Mouse (Mus musculus): ENCODE data around the gene Cfap44. TPM values are rescaled to one million over a fixed set of nuclear protein-coding genes. Genes with fewer than 3 reads are reported as not detected.

Cfap44 gene
- total RNA-seq, 2 experiments from 2014 or later: 0.59 TPM; not detected in 1

DNA sequence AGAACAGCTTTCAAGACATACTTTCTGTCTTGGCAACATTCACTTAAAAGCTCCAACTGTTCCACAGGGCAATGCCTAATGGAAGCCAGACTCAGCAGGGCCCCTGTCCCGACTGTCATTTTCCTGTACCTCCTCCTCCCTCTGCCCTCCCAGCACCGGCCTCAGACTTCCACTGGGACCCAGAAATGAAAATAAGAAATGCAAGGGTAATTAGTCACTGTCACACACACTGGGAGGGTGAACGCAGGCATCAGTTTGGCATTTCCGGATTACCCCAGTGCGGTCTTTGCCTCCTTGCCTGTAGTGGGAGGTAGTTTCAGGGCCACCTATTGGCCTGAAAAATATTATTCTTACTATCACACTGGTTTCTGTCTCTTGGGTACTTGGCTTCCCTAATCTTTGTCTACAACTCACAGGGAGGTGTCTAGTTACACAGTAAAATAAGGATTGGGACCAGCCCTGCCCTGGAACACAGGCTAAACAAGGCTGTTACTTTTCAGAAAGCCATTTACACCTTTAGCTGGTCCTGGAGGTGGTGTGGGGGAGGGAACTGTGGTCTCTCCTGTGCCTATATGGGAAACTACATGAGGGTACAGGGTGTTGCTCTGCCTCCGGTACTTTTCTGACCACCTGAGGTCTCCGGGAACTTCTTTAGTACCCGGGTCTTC, 100.0 kb downstream of the Cfap44 start:
- peak in 1 of 2 experiments; percentile 12 for DNase-seq

DNA sequence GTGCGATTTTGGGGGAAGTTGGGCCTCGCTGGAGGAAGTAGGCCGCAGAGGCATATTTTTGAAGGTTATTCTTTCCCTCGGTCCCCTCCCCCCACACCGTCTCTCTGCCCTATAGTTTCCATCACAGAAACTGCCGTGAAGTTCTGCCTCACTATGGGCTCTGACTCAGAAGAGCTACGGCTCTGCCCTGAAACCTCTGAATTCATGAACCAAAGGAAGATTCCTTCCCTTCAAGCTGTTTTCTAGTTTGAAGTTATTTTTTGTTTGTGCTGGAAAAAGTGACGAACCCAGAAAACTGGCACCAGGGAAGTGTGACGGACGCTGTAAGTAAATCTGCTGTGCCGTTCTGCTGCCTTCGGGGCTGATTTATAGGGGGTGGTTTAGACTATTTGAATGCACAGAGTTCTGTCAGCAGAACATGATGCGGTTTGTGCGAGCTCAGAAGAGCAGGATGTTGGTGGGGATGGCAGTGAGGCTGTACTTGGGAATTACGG, 102.4 kb downstream of the Cfap44 start:
- no peak for DNase-seq

DNA sequence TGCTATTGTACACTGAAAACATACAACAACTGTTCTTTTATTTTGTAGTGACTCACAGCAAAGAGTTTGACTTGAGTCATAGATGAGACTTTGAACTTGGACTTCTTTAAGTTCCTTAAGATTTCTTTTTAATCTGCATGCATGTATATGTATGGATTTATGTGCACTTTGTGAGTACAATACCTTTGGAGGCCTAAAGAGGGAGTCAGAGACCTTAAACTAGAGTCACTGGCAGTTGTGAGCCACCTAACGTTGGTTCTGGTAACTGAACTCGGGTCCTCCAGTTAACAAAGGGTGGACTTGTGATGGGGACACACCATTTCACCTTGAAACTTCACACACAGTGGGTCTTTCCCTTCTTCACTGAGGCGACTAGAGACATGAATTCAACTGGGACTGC, 103.9 kb downstream of the Cfap44 start:
- DNase-seq: no peak

DNA sequence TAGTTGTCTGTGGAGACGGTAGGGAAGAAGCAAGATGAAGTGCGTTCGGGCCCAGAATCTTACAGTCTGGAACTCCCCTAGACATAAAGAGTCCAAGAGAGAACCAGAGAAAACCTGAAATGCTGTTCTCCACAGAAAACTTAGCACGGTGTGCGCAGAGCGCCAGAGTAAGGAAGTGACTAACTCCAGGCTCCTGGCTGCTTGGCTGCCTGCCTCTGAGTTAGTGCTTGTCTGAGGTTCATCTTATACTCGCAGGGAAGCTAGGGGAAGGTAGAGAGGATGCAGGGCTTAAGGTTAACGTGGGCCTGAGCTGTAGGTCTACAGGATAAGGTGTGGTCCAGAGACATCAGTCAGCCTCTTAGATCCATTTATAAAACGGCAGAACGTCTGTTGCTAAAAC, 107.2 kb downstream of the Cfap44 start:
- no peak for DNase-seq

DNA sequence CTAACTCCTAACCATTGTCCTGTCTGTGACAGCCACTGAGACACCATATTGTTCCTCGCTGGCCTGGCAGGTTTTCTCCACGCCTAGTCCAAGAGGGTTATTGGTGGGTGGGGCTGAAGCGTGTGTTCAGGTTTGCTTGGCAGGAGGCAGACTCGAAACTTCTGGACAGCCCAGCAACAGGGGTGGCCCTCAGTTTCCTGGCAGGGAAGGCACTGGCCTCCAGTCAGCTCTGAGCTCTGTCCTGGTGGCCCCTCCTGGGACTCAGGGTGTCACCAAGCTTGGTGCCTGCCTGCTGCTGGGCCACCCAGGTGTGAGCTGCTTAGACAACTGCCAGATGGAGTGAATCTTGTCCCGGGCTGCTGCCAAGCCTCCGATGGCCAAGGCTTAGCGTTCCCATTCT, 107.7 kb downstream of the Cfap44 start:
- peak; percentile 41 to 54 for DNase-seq

DNA sequence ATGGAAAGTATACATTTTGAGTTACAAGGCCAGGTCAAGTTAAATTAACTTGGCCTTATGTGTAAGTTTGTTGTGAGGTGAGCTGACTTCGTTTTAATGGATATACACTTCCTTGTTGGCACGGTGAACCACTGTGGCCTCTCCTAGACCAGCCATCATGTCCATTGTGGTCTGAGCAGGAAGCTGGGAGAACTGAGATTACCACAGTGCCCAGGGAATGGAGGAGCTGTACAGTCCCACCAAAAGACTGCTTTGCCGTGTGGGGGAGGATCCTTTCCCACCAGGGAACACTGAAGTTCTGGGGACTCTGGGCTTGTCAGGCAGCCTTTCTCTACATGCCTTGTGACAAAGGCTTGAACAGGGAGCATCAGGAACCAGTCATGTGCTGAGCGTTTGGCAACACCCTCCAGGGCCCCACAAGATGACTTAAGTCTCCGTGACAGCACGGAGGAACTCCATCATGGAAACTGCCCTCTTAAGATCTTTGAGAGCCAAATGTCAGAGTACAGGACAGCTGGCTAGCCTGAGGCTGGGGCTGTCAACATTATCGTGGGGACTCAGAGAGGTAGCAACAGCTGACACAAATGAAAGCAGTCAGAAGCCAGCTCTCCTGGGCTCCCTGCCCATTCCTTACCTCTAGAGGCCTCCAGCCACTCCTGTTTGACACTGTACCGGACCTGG, 108.4 kb downstream of the Cfap44 start:
- DNase-seq: peak; percentile 38 to 48

DNA sequence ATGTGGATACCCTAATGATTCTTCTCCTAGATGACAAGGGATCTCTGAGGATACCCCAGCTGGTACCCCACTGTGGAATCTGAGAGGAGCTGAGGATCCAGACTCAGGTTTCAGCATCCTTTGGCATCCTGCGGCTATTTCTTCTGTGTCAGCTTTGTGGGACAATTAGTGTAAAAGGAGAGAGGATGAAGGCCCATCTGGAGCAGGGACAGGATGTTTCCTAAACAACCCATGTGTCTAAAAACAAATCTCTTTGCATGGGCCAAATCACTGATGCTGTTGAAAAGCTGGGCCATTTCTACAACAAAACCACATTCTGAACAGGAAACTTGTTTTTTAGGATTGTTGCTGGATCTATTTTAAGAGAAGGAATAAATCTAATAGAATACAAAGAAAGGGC, 110.6 kb downstream of the Cfap44 start:
- DNase-seq: peak in 1 of 2 experiments; percentile 12

DNA sequence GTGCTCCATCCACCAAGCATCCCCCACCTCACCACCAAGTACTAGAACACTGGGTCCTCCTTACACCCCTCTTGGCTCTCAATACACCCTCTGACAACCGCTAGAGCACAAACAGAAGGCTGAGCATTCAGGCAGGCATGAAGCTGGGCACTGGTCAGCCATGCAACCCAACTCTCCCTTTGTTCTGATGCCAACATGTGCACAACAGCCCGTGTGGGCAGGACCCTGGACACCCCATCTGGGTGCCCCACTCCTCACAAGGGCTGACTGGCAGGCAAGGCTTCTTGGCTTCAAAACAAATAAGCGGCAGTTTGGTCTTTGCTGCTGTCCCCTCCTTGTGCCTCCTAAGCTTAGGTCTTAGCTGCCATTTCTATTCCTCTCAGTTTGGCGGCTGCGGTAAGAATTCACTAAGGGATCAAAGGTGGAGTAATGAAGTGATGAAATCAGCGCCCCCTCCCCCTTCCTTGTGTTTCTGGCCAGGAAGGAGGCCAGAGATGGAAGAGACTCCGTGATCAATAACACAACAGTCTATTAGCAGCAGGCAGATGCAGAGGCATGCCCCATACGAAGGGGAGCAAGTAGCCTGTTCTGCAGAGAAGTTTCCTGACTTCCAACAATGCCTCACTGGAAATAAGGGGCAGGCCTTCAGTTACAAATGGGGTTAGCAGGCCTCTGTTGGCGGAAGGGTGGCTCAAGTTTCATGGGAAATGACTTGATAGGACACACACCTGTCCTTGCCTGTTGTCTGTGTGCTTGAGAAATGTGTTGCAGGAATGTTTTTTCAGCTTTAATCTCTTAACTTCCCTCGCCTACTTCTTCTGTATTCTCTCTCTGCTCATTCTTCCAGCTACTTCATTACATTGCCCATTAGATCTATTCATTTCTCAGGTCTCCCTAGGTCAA, 112.7 kb downstream of the Cfap44 start:
- no peak for DNase-seq

DNA sequence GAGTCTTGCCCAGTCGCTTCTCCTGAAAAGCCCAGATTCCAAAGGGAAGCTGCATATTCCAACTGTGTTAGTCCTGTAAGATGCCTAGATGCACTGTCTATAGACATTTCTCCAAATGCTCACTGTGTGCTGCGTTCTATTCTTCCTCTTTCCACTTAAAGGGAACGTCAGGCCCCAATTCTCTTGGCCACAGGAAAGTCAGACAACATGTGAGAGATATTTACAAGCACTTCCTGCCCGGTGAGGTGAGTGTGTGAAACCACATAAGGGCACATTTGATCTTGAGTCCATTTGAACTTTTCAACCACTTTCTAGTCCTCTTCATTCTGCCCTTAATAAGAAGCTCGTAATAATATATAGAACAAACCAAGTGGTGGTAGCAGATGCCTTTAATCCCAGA, 113.4 kb downstream of the Cfap44 start:
- no peak for DNase-seq

DNA sequence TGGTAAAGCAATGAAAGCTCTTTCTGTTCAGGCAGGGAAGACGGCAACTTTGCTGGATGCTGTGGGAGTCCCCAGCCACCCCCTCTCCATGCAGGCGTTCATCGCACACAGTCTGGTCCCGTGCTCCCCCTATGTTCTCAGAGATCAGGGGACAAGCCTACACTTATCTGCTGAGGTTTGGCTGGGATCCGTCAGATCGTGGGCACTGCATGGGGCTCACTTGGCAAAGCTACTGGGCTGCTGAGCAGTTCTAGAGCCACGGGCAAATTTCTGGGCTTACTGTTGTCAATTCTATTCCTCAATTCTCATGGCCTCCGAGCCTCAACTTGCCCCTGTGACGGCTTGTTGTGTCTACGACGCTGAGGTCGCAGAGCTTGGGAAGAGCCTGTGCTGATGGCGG, 114.2 kb downstream of the Cfap44 start:
- DNase-seq: no peak

DNA sequence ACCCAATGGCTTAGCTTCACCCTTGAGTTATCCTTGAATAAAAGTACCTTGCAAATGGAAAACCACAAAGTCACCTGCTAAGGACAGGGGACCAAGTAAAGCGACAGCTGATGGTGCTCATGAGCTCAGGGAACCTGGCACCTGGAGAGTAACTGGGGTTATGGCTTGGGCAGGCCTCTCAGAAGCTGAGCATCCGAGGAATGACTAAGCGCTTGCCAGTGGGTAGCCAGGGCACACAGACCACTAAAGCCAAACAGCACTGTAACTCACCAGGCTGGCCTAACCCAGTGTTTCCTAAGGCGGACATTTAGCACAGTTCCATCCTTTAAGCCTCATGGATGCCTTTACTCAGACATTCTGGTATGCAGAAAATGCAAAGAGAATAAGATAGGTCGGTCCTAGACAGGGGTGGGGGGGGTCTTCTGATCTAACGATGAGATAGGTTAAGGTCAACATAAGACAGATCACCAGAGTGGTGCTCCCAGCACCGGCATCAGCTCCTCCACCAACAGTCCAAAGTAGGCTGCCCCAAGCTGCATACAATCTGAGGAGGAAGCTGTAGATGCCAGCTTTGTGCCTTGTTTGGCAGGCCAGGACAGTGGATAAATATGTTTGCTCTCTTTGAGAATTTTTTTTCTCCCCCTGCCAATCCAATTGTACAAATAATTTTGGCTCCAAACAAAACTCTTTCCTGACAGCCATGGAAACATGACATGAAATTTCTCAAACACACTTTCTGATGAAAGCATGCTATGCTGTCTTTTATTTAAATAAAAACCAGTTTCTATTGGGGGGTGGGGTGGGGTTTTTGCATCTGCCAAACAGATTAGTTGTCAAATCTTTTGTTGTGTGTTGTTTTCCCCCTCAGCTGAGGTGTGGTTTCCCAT, 115.1 kb downstream of the Cfap44 start:
- no peak for DNase-seq

DNA sequence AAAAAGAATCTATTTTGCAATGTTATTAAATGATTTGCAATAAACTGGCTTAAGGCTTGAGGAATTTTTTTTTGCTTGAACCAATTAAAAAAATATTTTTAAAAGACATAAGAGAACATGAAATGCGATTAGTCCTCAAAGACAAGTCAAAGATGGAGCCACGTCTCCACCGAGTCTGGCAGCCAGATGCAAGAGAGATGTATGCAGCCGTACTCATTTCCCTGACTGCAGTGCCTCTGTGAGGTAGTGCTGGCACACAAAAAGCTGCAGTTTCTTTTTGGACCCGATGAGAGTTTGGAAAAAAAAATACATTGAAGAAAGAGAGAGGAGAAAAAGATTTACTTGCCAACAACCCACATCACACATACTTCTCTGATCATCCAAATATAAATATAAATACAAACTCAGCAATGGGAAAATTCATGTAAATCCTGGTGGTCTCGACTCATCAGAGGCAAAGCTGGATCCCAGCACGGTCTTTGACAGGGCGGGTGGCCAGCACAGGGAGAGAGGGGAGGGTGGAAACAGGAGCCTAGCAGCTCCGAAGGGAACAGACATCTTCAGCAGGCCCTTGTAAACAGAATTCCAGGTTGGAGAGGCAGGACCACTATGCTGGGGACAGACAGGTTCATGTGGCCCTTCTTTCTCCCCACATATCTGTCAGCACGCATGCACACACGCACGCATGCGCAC, 116.1 kb downstream of the Cfap44 start:
- no peak for DNase-seq

DNA sequence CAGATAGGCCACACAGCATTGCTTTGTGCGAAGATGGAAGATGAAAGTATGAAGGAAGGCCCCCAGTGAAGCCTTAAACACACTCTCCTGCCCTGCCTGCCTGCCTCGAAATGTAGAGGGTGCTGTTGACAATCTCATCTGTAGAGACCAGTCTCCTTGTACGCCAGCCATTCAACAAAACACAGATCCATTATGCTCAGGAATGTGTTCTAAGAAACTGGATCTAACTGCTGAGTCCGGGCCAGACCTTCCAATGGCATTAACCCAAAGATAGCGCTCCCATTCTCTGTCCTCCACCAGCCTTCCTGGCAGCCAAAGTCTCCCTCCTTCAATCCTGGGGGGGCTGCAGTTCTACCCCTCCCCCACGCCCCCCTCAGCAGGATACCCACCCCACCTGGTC, 121.9 kb downstream of the Cfap44 start:
- no peak for DNase-seq

DNA sequence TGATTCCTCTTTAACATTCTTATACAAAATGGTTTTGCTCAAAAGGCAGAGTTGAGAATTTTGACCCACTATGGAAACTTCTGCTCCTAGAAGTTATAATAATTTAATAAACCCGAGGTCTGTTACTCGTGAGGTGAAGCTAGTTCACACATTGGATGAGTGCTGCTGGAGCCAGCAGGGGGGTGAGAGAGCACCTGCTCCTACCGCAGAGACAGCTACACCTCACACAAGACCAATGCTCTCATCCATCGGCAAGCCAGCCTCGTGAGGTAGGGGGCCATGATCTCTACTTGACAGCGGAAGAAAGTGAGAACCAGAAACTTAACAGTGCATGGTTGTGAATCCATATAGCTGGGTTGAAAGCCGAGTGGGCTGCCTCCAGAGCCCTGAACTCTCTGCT, 129.0 kb downstream of the Cfap44 start:
- no peak for DNase-seq

DNA sequence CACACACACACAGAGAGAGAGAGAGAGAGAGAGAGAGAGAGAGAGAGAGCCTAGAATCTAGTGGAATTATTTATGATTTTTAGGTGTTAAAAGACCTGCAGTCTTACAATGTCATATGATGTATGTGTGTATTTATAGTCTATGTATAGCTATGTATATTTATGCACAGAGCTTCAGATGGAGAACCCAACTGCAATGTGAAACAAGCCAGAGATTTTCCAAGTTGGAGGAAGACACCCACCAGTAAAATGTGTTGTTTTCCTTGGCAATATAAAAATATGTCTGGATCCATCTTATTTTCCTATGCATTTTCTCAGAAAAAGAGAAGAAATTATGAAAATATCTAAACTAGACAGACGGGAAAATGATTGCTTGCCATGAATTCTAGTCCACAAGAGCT, 131.4 kb downstream of the Cfap44 start:
- DNase-seq: no peak

DNA sequence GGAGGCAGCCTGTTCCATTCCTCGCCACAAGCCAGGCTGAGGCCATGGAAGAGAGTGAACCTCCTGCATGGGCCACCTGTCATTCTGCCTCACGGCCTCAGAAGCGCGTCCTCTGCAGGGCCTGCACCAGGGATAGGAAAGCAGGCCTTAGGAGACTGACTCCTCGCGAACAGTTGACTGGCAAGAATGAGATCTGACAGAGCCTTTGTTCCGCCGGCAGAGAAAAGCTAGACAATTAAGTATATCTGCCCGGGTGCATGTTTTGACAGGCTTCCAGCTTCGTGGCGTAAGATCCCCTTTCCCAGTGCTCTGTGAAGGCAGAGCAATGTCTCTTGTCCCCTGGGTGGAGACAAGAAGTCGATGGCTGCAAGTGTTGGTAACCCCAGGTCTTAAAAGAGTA, 132.1 kb downstream of the Cfap44 start:
- DNase-seq: no peak

DNA sequence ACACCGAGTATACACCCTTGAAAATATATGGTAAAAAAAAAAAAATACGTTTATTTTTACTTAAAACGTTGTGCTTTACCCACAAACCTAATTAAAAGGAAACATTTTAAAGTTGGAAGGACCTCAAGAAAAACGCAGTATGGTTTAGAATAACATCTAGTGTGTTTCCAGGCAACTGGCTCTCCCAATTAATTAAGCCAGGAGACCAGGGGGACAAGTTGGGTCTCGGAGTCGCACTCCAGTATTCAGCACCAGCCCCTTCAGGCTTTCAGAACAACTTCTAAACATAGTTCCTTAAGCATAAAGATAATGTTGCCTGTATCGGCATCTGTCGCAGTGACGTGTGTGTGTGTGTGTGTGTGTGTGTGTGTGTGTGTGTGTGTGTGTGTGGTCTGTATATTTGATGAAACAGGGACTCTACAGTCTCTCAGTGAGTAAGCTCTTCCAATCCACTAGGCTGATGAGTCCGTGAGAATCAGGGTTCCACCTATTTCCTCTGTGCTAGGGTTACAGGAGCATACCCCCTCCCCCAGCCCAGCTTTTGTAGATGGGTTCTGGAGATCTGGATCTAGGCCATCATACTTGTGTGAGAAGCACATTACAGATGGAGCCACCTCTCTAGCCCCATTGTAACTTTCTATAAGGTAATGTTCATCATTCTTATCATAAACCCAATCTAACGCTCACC, 132.8 kb downstream of the Cfap44 start:
- DNase-seq: no peak

DNA sequence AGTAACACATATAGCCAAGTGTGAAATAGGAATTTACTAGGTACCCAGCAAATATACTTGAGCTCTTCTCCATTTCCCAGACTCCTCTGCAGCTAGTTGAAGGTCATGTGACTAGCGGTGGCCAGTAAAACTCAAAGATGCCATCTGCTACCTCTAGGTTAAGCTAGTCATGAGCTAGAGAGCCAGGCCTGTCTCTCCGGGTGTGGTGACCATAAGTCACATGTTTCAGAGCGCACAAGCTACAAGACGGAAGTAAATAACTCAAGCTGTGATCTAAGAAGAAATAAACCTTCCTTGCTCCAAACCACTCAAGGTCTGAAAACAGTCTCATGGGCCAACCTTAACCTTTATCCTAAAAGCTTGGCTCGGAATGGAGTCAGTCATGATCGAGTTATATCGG, 134.4 kb downstream of the Cfap44 start:
- no peak for DNase-seq

DNA sequence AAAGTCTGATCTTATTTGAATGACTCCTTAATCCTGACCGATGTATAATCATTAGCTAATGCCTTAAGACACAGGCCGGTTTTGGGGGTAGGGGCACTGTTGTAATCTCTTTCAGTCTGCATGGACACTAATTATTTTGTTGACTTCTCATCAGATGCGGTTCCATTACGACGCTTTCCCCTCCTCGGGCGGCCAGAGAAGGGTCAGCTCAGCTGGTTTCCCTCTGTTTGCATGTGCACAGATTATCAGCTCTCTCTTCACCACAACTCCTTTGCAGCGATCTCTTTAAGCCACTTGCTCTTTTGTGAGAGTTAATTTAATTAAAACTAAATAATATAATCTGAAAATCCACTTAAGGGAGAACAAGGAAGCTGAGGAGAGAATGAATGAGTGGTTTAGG, 135.1 kb downstream of the Cfap44 start:
- DNase-seq: no peak

DNA sequence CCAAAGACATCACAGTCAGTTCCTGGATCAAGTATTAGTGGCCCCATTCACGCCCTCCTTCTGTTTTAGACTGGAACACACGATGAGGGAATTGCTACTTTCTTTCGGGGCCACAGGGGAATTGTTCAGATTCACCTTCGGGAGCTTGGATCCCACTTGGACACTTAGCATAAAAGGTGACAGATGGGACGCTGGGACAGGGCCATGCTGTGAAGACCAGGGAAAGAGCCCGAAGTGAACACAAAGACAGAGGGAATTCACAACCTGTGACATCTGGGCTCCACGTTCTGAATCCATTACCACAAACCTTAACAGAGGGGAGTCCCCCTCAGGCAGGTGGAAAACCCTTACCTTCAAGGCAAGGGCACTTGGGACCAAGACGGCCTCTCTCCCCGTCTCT, 135.6 kb downstream of the Cfap44 start:
- DNase-seq: no peak

DNA sequence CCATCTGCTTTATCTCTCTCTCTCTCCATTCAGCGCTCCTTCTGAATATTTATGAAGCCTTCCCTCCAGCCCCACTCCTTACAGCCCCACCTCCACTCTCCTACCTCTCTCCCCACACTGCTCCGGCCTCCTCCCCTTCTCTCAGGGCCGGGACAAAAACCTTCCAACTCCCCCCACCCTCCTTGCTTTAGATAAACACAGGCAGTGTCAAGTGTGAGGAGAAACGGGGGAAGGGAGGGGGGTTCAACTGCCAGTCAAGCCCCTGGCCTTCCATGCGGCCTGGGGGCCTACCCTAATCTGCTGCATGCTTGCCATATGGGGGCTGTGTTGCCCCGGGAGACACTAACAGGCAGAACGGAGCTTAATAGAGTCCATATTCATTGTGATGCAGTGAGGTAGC, 136.2 kb downstream of the Cfap44 start:
- DNase-seq: no peak

Data from heart, adult 18-20 months (tissue).